Mouse (Mus musculus) ES-E14 (cell line): ENCODE data around the gene Serinc3. TPM values are rescaled to one million over a fixed set of nuclear protein-coding genes. Genes with fewer than 3 reads are reported as not detected.

Source experiments
- DNase-seq: peaks from one replicate; pipeline ENCODE4 v3.0.0-alpha.2; 2013; ENCODE audit warnings: low read depth, low spot score
- H3K27ac ChIP-seq: 2 replicates; pipeline ENCODE4 v1.5.1; 2012; ENCODE audit warnings: low read depth, mild to moderate bottlenecking, low read length, moderate library complexity, mixed read lengths; ENCODE audit not compliant: poor library complexity, insufficient read depth, severe bottlenecking
- H3K36me3 ChIP-seq: 2 replicates; pipeline ENCODE4 v1.6.1; 2012; ENCODE audit warnings: mild to moderate bottlenecking, low read length, moderate library complexity, mixed read lengths; ENCODE audit not compliant: control insufficient read depth, poor library complexity, insufficient read depth, severe bottlenecking
- H3K4me1 ChIP-seq, 2 experiments: fragments of 150-350 bp in 1 of 2; sonication (generic) in 1 of 2; 2 replicates each; pipeline ENCODE4 v1.6.1; 2012; ENCODE audit warnings: low read length in 2 of 2, mild to moderate bottlenecking in 1 of 2, mixed read lengths in 1 of 2; ENCODE audit not compliant: control insufficient read depth in 2 of 2, insufficient read depth in 2 of 2, poor library complexity in 1 of 2
- H3K4me3 ChIP-seq, 2 experiments: fragments of 150-350 bp in 1 of 2; sonication (generic) in 1 of 2; 2 replicates each; pipeline ENCODE4 v1.5.1; 2012; ENCODE audit warnings: low read length in 2 of 2, low read depth in 1 of 2, mild to moderate bottlenecking in 1 of 2, mixed read lengths in 1 of 2; ENCODE audit not compliant: insufficient read depth in 1 of 2, poor library complexity in 1 of 2, severe bottlenecking in 1 of 2
- H3K9ac ChIP-seq: 2 replicates; pipeline ENCODE4 v1.6.1; 2012; ENCODE audit warnings: low read depth, mild to moderate bottlenecking, low read length, mixed read lengths; ENCODE audit not compliant: poor library complexity, insufficient read depth, severe bottlenecking
- H3K9me3 ChIP-seq: fragments of 150-350 bp; sonication (generic); 2 replicates; pipeline ENCODE4 v1.6.1; 2012; ENCODE audit warnings: low read depth, mild to moderate bottlenecking, low read length; ENCODE audit not compliant: control insufficient read depth, insufficient read depth
- CHD2 ChIP-seq: IDR thresholded peaks from 2 replicates; pipeline ENCODE4 v1.6.1; 2014; ENCODE audit warnings: mild to moderate bottlenecking, low read depth, low read length, inconsistent platforms
- HCFC1 ChIP-seq: IDR thresholded peaks from 2 replicates; pipeline ENCODE4 v1.6.1; 2012; ENCODE audit warnings: low read length, inconsistent platforms, borderline replicate concordance; ENCODE audit not compliant: insufficient read depth
- MAFK ChIP-seq: IDR thresholded peaks from 2 replicates; pipeline ENCODE4 v1.6.1; 2014; ENCODE audit warnings: mild to moderate bottlenecking, low read depth, low read length, inconsistent platforms; ENCODE audit not compliant: insufficient read depth
- ZC3H11A ChIP-seq: IDR thresholded peaks from 2 replicates; pipeline ENCODE4 v1.6.1; 2012; ENCODE audit warnings: low read depth, mild to moderate bottlenecking, inconsistent platforms, low read length, borderline replicate concordance
- ZNF384 ChIP-seq: IDR thresholded peaks from 2 replicates; pipeline ENCODE4 v1.6.1; 2012; ENCODE audit warnings: low read depth, low read length, inconsistent platforms
- in situ Hi-C, 2 experiments: fragments of 600-800 bp; cut with MboI; formaldehyde crosslinking; loops; one replicate each; pipeline ENCODE4 v1.15.1; 2025; ENCODE audit warnings: low sequenced_read_pairs in 2 of 2, inconsistent platforms in 1 of 2; ENCODE audit not compliant: unreplicated experiment in 2 of 2
- total RNA-seq: library from RNA; depleted of rRNA; stranded (reverse); fragments of 300-350 nt; gene quantifications from 2 replicates; pipeline ENCODE4 v1.2.3, GENCODE M21; 2012

The Serinc3 gene
- total RNA-seq, 1 experiment, result 59.3 TPM

DNA sequence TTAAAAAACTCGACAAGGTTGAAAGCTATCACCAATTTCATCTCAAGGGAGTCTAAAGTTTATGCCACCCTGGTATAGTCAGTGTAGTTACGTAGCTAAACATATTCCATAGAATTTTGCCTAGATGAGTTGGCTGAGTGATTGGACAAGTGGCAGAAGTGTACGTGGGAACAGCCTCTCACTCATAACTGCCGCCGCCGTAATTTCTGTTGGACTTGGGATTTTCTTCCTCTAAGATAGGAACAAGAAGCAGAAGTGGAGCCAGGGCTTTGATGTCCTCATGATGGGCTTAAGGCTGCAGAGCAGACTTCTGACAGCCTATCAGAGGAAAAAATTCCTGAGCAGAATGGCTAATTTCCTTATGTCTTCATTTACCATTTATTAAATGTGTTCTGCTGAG, 30.7 kb upstream of the Serinc3 start:
- no peaks in the 10 kb centered on the region for H3K4me1 ChIP-seq
- H3K36me3 ChIP-seq, result no peaks in the 10 kb centered on the region
- no peak overlapping the region for H3K27ac ChIP-seq
- H3K4me3 ChIP-seq, result no peak overlapping the region
- H3K9ac ChIP-seq, result no peak overlapping the region
- TF ChIP-seq CHD2 (no peak), HCFC1 (no peak), ZC3H11A (no peak), MAFK (no peak), ZNF384 (no peak)
- no peaks in the 10 kb centered on the region for H3K9me3 ChIP-seq
- in situ Hi-C loops, result no loop called here
- no peak for DNase-seq

GRCm38 (mm10) chr2:163675144-163675619, 30.3 kb upstream of the Serinc3 start:
- no peak for DNase-seq
- in situ Hi-C loops, result no loop called here
- Histone ChIP-seq H3K27ac (no peak overlapping the region), H3K4me3 (no peak overlapping the region), H3K9me3 (no peaks in the 10 kb centered on the region), H3K9ac (no peak overlapping the region), H3K4me1 (no peaks in the 10 kb centered on the region), H3K36me3 (no peaks in the 10 kb centered on the region)
- TF ChIP-seq ZNF384 (no peak), ZC3H11A (no peak), MAFK (no peak), CHD2 (no peak), HCFC1 (no peak)

DNA sequence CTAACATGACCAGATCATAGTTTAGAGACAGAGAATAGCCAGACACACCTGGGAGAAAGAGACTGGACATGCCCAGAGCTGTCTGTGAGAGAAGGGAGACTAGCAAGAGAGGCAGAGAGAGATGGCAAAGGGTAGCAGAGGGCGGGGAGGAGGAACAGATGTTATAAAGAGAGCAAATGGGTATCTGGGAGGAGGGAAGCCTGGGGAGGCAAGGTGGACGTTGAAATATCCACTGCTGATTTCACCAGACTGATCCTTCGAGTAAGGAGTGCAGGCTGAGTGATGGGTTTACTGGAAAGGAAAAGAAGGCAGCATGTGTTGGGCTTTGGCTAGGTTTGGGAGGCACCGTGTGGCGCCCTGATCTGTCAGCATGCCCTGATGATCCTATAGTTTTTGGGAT, 29.5 kb upstream of the Serinc3 start:
- no peaks in the 10 kb centered on the region for H3K9me3 ChIP-seq
- no peak overlapping the region for H3K27ac ChIP-seq
- no peak for DNase-seq
- no peak overlapping the region for H3K9ac ChIP-seq
- in situ Hi-C loops, result no loop called here
- H3K4me1 ChIP-seq, result no peaks in the 10 kb centered on the region
- TF ChIP-seq MAFK (no peak), HCFC1 (no peak), CHD2 (no peak), ZNF384 (no peak)
- no peak overlapping the region for H3K4me3 ChIP-seq
- no peaks in the 10 kb centered on the region for H3K36me3 ChIP-seq

DNA sequence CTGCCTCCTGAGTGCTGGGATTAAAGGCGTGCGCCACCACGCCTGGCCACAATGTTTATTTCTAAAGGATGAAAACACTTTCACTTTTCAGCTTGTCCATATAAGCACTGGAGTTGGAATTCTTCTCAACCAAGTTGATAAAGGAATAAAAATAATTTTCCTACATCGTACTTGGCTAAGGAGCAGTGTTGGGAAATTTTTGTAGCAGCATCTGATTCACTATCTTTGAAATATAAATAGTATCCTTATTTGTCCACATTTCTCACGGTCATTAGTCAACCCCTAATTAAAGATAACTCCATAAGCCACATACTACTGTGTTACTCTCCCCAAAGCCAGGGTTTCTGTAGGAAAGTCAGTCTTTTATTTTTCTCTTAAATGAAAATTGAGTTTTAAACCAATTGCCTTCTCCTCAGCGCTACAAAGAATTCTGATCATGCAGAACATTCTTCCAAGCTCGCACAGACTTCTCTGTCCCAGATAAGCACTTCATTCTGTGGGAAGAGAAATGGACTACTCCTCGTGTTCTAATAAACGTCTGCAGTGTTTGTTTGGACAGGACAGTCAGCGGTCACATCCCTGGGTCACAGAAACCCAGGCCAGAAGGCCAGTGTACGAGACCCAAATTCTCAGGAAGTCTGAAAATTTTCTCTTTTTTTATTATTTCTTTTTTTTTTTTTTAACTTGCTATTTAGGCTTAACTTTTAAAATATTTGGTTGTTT, 26.1 kb upstream of the Serinc3 start:
- H3K4me1 ChIP-seq, result no peaks in the 10 kb centered on the region
- H3K9me3 ChIP-seq, result no peaks in the 10 kb centered on the region
- no peak overlapping the region for H3K9ac ChIP-seq
- no peak overlapping the region for H3K27ac ChIP-seq
- no peaks in the 10 kb centered on the region for H3K36me3 ChIP-seq
- no peak for TF ChIP-seq MAFK
- no peak for TF ChIP-seq ZC3H11A
- TF ChIP-seq CHD2, result no peak
- no peak for TF ChIP-seq HCFC1
- TF ChIP-seq ZNF384, result no peak
- in situ Hi-C loops, result no loop called here
- DNase-seq, result no peak
- H3K4me3 ChIP-seq, result no peak overlapping the region
